Mouse (Mus musculus): ENCODE measurements around the gene Fjx1. TPM values are rescaled to one million over a fixed set of nuclear protein-coding genes. Genes with fewer than 3 reads are reported as not detected.

Gene Fjx1
- total RNA-seq, 2 experiments from 2014 or later: 74.9 to 84.1 TPM

Other genes with a start within 250 kb of the Fjx1 start
- 100 to 1,000 TPM; 177 to 178 TPM for gene Trim44, start 44.7 kb downstream of the Fjx1 start, total RNA-seq (2021)
- gene Pamr1, start 97.5 kb upstream of the Fjx1 start, total RNA-seq (2021): 10 to 100 TPM; 27.7 to 28.8 TPM
- gene Slc1a2, start 206.2 kb upstream of the Fjx1 start, total RNA-seq (2021): 1,000 to 10,000 TPM; 1,314 to 1,339 TPM

Measured in left cerebral cortex, postnatal 10 days (tissue).